Mouse (Mus musculus): ENCODE data around the gene Ctsk.

DNA sequence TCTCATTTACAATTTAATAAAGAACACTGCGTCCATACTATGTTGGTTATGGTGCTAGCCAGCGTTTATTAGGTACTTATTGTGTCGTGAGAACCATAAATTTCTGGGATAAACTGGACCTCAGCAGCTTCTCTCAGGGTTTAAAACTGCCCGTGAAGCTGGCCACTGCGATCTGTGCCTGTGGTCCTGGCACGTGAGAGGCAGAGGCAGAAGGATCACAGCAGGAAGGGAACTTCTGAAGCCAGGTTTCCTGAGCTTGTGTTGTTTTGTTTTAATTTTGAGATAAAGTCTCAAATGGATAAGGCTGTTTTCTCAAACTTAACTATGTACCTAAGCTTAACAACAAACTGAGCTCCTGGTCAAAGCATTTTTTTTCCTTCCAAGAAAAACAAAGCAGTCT lies 10.3 kb downstream of the Ctsk start:
- TF ChIP-seq CTCF (IDR thresholded peaks at IDR 0.05; ENCODE audit: extremely low read depth, insufficient read depth, low read length) (no peak), POLR2A (IDR thresholded peaks at IDR 0.05; ENCODE audit: extremely low read depth, insufficient read depth, low read length) (no peak)

Data from cortical plate, adult 2 months (tissue).